Mouse (Mus musculus) liver, embryonic 14.5 days (tissue): ENCODE measurements around the gene Myh1. TPM values are rescaled to one million over a fixed set of nuclear protein-coding genes. Genes with fewer than 3 reads are reported as not detected.

Experiments used
- ATAC-seq: fragments of 200-750 bp; cut with Nextera tagmentation; 2 replicates; pipeline ENCODE4 v1.8.0; 2017; ENCODE audit warnings: moderate number of reproducible peaks, mild to moderate bottlenecking, moderate library complexity; ENCODE audit not compliant: insufficient read depth
- DNase-seq, 3 experiments: peaks; one replicate each; pipeline ENCODE4 v3.0.0-alpha.2; 2012 to 2013; ENCODE audit warnings: low read depth in 3 of 3, low spot score in 3 of 3
- H3K27ac ChIP-seq: fragments of 300-500 bp; sonication (generic); 2 replicates; pipeline ENCODE4 v1.5.1; 2014; ENCODE audit warnings: moderate library complexity, mild to moderate bottlenecking, control low read depth, inconsistent platforms
- H3K27me3 ChIP-seq: fragments of 300-500 bp; sonication (generic); 2 replicates; pipeline ENCODE4 v1.6.1; 2014; ENCODE audit warnings: mild to moderate bottlenecking, low read length, moderate library complexity; ENCODE audit not compliant: control insufficient read depth, insufficient read depth
- H3K36me3 ChIP-seq: fragments of 300-500 bp; sonication (generic); replicated peaks from 2 replicates; pipeline ENCODE4 v1.6.1; 2014; ENCODE audit warnings: low read depth; ENCODE audit not compliant: control insufficient read depth, insufficient read depth
- H3K4me1 ChIP-seq, 2 experiments: fragments of 200-500 bp in 1 of 2; fragments of 300-500 bp in 1 of 2; sonication (generic) in 1 of 2; replicated peaks; 2 replicates each; pipeline ENCODE4 v1.6.1; 2012 to 2014; ENCODE audit warnings: antibody characterized with exemption in 1 of 2, inconsistent platforms in 1 of 2, low read length in 1 of 2; ENCODE audit not compliant: control insufficient read depth in 2 of 2, insufficient read depth in 2 of 2
- H3K4me2 ChIP-seq: fragments of 300-500 bp; sonication (generic); 2 replicates; pipeline ENCODE4 v1.6.1; 2014; ENCODE audit warnings: low read depth, mild to moderate bottlenecking, control low read depth, moderate library complexity
- H3K4me3 ChIP-seq, 2 experiments: fragments of 200-500 bp in 1 of 2; fragments of 300-500 bp in 1 of 2; sonication (generic) in 1 of 2; 2 replicates each; pipeline ENCODE4 v1.5.1; 2012 to 2014; ENCODE audit warnings: low read depth in 2 of 2, low read length in 2 of 2, mild to moderate bottlenecking in 2 of 2, control low read depth in 1 of 2, inconsistent platforms in 1 of 2, moderate library complexity in 1 of 2; ENCODE audit not compliant: insufficient read depth in 1 of 2
- H3K9ac ChIP-seq: fragments of 300-500 bp; sonication (generic); replicated peaks from 2 replicates; pipeline ENCODE4 v1.6.1; 2014; ENCODE audit warnings: mild to moderate bottlenecking, control low read depth, moderate library complexity
- H3K9me3 ChIP-seq: fragments of 300-500 bp; sonication (generic); 2 replicates; pipeline ENCODE4 v1.6.1; 2016; ENCODE audit warnings: low read length, mixed read lengths; ENCODE audit not compliant: control insufficient read depth
- CTCF ChIP-seq: IDR thresholded peaks from 2 replicates; pipeline ENCODE4 v1.5.1; 2016; ENCODE audit warnings: antibody characterized with exemption, low read depth, control low read depth
- EP300 ChIP-seq: IDR thresholded peaks from 2 replicates; pipeline ENCODE4 v1.6.1; 2016; ENCODE audit warnings: antibody characterized with exemption, low read depth
- WGBS: fragments of 180-500 bp; shearing (Covaris S2); extraction: QIAGEN DNeasy Blood & Tissue Kit; methylation state at CpG from one replicate; pipeline ENCODE4 v1.1.7; 2014; ENCODE audit not compliant: insufficient replicate concordance; 5-methylcytosine and 5-hydroxymethylcytosine counted together
- polyA plus RNA-seq, 2 experiments: library from polyadenylated mRNA; depleted of rRNA in 1 of 2; stranded (reverse) in 1 of 2; unstranded in 1 of 2; fragments of >200 nt; fragmentation: Nextera tagmentation in 1 of 2; extraction: Ambion mirVana in 1 of 2; gene quantifications; 2 replicates each; pipeline versions ENCODE4 v1.2.1 to v1.2.3; 2012 to 2014

The Myh1 gene
- polyA plus RNA-seq (2012; rRNA removed) (0.01 TPM in 1 of 2 replicates, not detected in the other), polyA plus RNA-seq (2014; fragmentation: Nextera tagmentation; extraction: Ambion mirVana) (not detected in 2 replicates)

DNA sequence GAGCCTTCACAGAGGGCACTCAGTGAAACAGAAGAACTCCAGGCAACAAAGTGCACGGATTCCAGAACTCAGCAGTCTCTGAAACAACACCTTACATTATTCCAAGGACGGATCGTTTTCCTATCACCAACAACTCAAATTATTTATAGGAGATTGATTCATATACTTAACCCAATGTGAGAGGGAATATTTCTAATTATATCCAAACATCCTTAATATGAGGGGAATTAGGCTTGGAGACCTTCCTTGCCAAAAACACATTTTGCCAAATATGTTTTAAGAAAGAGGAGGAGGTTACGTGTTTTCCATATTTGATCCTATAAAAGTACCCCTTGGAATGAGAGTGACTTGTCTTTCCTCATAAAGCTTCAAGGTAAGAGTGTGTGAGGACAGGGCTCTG, at the start of gene Myh1:
Gene Myh1, plus strand, starts transcription at position 301 of the 400 bp plus-strand sequence.
- Histone ChIP-seq H3K4me3 (no peak within 1 kb of the TSS), H3K9ac (no peak within 1 kb of the TSS), H3K9me3 (no peaks in the 10 kb centered on the region), H3K27ac (no peak within 1 kb of the TSS), H3K36me3 (no peaks in the 10 kb centered on the region), H3K4me1 (no peaks in the 10 kb centered on the region), H3K27me3 (no peaks in the 10 kb centered on the region), H3K4me2 (no peak within 1 kb of the TSS)
- DNase-seq = no peak
- TF ChIP-seq CTCF = no peak
- no peak for TF ChIP-seq EP300
- 67% methylated on average over 4 of the region's 4 CpGs for WGBS
- no peak for ATAC-seq

DNA sequence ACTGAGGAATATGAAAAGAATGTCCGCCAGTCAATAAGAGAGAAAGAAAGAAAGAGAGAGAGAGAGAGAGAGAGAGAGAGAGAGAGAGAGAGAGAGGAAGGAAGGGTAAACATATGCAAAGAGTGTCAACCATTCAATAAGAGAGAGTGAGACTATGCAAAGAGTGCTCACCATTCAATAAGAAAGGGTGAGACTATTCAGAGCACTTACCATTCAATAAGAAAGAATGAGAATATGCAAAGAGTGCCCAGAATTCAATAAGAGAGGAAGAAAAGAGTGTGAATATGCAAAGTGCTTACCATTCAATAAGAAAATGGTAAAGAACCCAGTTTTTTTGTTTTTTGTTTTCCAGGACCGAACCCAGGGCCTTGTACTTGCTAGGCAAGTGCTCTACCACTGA, 49.6 kb upstream of the Myh1 start:
- H3K4me3 ChIP-seq = no peak overlapping the region
- ATAC-seq = no peak
- no peak overlapping the region for H3K27ac ChIP-seq
- TF ChIP-seq CTCF (no peak), EP300 (no peak)
- H3K4me2 ChIP-seq = no peak overlapping the region
- no peaks in the 10 kb centered on the region for H3K9me3 ChIP-seq
- H3K36me3 ChIP-seq = no peaks in the 10 kb centered on the region
- H3K27me3 ChIP-seq = no peaks in the 10 kb centered on the region
- H3K4me1 ChIP-seq = no peaks in the 10 kb centered on the region
- no peak overlapping the region for H3K9ac ChIP-seq
- 58% methylated on average over 2 of the region's 2 CpGs for whole genome bisulfite sequencing
- DNase-seq = no peak

DNA sequence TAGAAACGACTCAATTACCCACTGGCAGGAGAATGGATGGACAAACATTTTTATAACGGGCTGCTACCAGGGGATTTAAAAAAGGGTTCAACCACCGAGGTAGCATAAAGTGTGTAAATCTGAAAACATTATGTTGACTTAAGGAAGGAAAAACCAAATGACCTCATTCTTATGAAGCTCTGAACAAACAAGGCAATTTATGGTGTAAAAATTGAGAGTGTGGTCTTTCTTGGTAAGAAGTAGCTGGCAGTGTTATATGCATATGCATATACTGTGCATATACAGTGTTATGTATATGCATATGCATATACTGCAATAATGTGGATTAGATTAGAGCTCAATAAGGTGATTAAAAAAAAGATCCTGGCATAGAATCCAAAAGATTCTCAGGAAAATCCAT, 48.7 kb upstream of the Myh1 start:
- Histone ChIP-seq H3K36me3 (no peaks in the 10 kb centered on the region), H3K9me3 (no peaks in the 10 kb centered on the region), H3K9ac (no peak overlapping the region), H3K4me3 (no peak overlapping the region), H3K4me1 (no peaks in the 10 kb centered on the region), H3K27me3 (no peaks in the 10 kb centered on the region), H3K27ac (no peak overlapping the region), H3K4me2 (no peak overlapping the region)
- TF ChIP-seq CTCF = no peak
- WGBS = 57% methylated on average over 3 of the region's 3 CpGs
- DNase-seq = no peak
- ATAC-seq = no peak

DNA sequence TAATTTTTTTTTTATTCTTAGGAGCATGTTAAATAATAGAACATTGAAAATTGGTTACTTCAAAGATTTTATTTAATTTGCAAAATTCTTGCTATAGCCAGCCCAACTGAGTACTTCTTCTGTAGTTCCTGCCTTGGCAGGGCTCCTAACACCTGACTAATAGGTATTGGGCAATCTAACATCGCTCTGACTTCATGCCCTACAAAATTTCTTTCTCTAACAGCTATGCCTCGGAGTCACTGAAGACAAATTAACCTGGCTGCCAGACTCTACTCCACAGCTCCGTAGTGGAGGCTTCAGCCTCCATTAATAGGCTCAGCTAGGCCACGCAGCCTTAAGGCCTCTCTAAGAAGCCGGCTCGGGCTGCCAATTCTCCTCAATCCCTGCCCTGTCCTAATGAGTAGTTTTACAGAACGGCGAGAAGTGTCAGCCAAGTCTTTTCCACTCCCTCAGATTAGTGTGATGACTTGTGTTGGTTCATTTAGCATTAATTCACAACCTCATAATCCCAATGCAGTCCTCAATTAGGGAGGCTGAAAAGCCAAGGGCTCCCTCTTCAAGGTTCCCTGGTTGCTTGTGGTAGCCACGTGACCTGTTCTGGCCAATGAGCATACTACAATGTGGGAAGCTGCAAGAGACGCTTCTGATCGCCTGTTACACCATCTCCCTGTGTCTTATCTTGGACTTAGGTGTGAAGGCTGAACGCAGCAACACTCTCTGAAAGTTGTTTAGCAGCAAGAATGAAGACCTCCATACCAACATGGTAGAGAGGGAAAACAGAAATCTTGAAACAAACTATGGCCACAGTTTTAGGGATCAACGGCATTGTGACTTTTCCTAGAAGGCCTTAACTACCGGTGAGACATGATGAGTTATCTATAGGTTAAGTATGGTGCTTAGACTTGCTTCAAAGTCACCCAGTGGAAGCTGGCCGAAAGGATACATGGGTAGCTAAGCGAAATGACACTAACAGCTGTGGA, 47.9 kb upstream of the Myh1 start:
- no peaks in the 10 kb centered on the region for H3K27me3 ChIP-seq
- TF ChIP-seq CTCF (no peak), EP300 (no peak)
- ATAC-seq (no peak), DNase-seq (no peak)
- no peak overlapping the region for H3K4me2 ChIP-seq
- no peak overlapping the region for H3K9ac ChIP-seq
- WGBS = 63% methylated on average over 16 of the region's 16 CpGs
- H3K27ac ChIP-seq = no peak overlapping the region
- H3K4me1 ChIP-seq = no peaks in the 10 kb centered on the region
- H3K9me3 ChIP-seq = no peaks in the 10 kb centered on the region
- no peaks in the 10 kb centered on the region for H3K36me3 ChIP-seq
- no peak overlapping the region for H3K4me3 ChIP-seq

DNA sequence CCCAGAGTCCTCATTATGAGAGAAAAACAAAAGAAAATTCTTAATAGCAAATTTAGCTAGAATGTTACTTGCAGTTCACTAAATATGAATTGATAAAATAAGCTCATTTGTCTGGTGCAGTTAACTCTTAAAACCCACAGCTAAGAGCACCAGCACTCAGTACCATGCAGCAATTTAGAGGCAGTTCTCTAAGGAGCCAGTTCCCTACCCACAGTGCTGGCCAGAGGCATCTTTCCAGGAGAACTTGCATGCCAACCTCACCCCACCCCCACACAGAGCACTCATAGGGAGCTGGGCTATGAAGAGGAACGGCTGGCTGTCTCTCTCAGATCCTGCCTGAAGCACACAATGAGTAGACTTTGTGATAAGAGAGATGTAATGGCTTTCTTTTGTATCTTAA, 46.7 kb upstream of the Myh1 start:
- no peak for ATAC-seq
- Histone ChIP-seq H3K27ac (no peak overlapping the region), H3K9me3 (no peaks in the 10 kb centered on the region), H3K4me2 (no peak overlapping the region), H3K4me1 (no peaks in the 10 kb centered on the region), H3K27me3 (no peaks in the 10 kb centered on the region), H3K9ac (no peak overlapping the region), H3K36me3 (no peaks in the 10 kb centered on the region), H3K4me3 (no peak overlapping the region)
- DNase-seq = no peak
- TF ChIP-seq CTCF (no peak), EP300 (no peak)
- WGBS = 18% methylated on average over 1 of the region's 1 CpGs
